Mouse (Mus musculus): ENCODE data around the gene Tbc1d5. TPM values are rescaled to one million over a fixed set of nuclear protein-coding genes. Genes with fewer than 3 reads are reported as not detected.

Gene Tbc1d5
- polyA plus RNA-seq, 1 experiment: 11.2 TPM

DNA sequence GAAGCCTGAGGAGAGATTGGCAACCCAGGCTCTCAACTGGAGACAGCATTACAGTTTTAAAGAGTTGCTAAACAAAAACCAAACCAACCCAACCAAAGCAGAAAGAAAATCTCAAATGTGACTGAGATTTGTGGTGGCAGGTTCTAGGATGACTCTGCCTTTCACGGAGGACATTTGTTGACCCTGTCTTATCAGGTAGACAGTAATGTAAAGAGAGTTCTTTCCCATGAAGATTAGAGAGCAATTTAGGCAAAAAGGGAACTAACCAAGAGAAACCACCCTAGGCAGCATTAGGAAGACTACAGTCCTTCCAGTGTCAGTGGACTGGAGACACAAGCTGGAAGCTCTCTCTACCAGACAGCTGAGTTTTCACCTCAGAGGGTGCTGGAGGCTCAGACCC lies 438.3 kb downstream of the Tbc1d5 start:
- DNase-seq: no peak
- H3K4me3 ChIP-seq (ENCODE audit: insufficient read depth, low read depth, low read length): no peak overlapping the region
- no peaks in the 10 kb centered on the region; the same call in 1 of the 2 replicates for H3K36me3 ChIP-seq (ENCODE audit: control insufficient read depth, insufficient read depth, low read length)
- no peaks in the 10 kb centered on the region for H3K4me1 ChIP-seq (ENCODE audit: control insufficient read depth, insufficient read depth, low read length)
- H3K27ac ChIP-seq (ENCODE audit: insufficient read depth, low read depth, low read length): no peak overlapping the region
- no peaks in the 10 kb centered on the region for H3K27me3 ChIP-seq (replicated peaks; ENCODE audit: control insufficient read depth, insufficient read depth, low read length)
- WGBS: 86% methylated on average over 1 of the region's 1 CpGs
- no peak for TF ChIP-seq POLR2A (IDR thresholded peaks at IDR 0.05; ENCODE audit: low read depth, low read length)

- Histone ChIP-seq H3K36me3 (ENCODE audit: control insufficient read depth, insufficient read depth, low read length) (no peaks in the 10 kb centered on the region; the same call in 1 of the 2 replicates), H3K4me1 (ENCODE audit: control insufficient read depth, insufficient read depth, low read length) (no peaks in the 10 kb centered on the region), H3K27ac (ENCODE audit: insufficient read depth, low read depth, low read length) (no peak overlapping the region), H3K4me3 (ENCODE audit: insufficient read depth, low read depth, low read length) (no peak overlapping the region), H3K27me3 (replicated peaks; ENCODE audit: control insufficient read depth, insufficient read depth, low read length) (no peaks in the 10 kb centered on the region)
- no peak for DNase-seq
- WGBS: 85% methylated on average over 2 of the region's 2 CpGs
- no peak for TF ChIP-seq CTCF (conservative IDR thresholded peaks at IDR 0.05; ENCODE audit: insufficient read depth, insufficient read length, low read depth, low read length)
- TF ChIP-seq POLR2A (IDR thresholded peaks at IDR 0.05; ENCODE audit: low read depth, low read length): no peak
These were observed 440.7 kb downstream of the Tbc1d5 start for GRCm38 (mm10) chr17:50738476-50738875.

DNA sequence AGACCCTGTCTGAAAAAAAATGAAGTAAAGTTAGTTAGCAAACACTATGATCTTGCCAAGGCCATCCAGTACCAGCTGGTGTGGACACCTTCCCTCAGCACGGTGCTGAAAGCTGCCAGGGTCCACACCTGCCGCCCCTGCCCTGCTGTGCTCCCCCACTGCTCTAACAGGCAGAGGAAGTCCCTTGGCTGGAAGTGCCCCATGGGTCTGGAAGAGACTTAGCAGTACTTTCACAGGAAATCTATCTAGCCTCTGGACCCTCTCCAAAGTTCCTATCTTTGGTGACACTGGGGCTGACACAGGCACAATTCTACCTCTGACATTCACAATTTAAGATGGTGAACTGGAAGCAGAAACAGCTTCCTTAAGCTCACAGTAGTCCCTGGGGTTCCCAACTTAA lies 442.1 kb downstream of the Tbc1d5 start:
- H3K27me3 ChIP-seq (replicated peaks; ENCODE audit: control insufficient read depth, insufficient read depth, low read length): no peaks in the 10 kb centered on the region
- no peaks in the 10 kb centered on the region for H3K4me1 ChIP-seq (ENCODE audit: control insufficient read depth, insufficient read depth, low read length)
- WGBS: 58% methylated on average over 2 of the region's 2 CpGs
- DNase-seq: no peak
- H3K36me3 ChIP-seq (ENCODE audit: control insufficient read depth, insufficient read depth, low read length): no peaks in the 10 kb centered on the region; the same call in 1 of the 2 replicates
- H3K27ac ChIP-seq (ENCODE audit: insufficient read depth, low read depth, low read length): no peak overlapping the region
- no peak overlapping the region for H3K4me3 ChIP-seq (ENCODE audit: insufficient read depth, low read depth, low read length)
- TF ChIP-seq POLR2A (IDR thresholded peaks at IDR 0.05; ENCODE audit: low read depth, low read length): no peak
- TF ChIP-seq CTCF (conservative IDR thresholded peaks at IDR 0.05; ENCODE audit: insufficient read depth, insufficient read length, low read depth, low read length): no peak

- H3K4me1 ChIP-seq (ENCODE audit: control insufficient read depth, insufficient read depth, low read length): no peaks in the 10 kb centered on the region
- no peak for DNase-seq
- WGBS: 72% methylated on average over 8 of the region's 8 CpGs
- TF ChIP-seq CTCF (conservative IDR thresholded peaks at IDR 0.05; ENCODE audit: insufficient read depth, insufficient read length, low read depth, low read length) (no peak), POLR2A (IDR thresholded peaks at IDR 0.05; ENCODE audit: low read depth, low read length) (no peak)
- H3K4me3 ChIP-seq (ENCODE audit: insufficient read depth, low read depth, low read length): no peak overlapping the region
- no peak overlapping the region for H3K27ac ChIP-seq (ENCODE audit: insufficient read depth, low read depth, low read length)
- H3K27me3 ChIP-seq (replicated peaks; ENCODE audit: control insufficient read depth, insufficient read depth, low read length): no peaks in the 10 kb centered on the region
- H3K36me3 ChIP-seq (ENCODE audit: control insufficient read depth, insufficient read depth, low read length): no peaks in the 10 kb centered on the region; the same call in 1 of the 2 replicates
These were observed 443.1 kb downstream of the Tbc1d5 start for GRCm38 (mm10) chr17:50735955-50736533.

- WGBS: 88% methylated on average over 4 of the region's 4 CpGs
- Histone ChIP-seq H3K27ac (ENCODE audit: insufficient read depth, low read depth, low read length) (no peak overlapping the region), H3K27me3 (replicated peaks; ENCODE audit: control insufficient read depth, insufficient read depth, low read length) (no peaks in the 10 kb centered on the region), H3K36me3 (ENCODE audit: control insufficient read depth, insufficient read depth, low read length) (no peaks in the 10 kb centered on the region; the same call in 1 of the 2 replicates), H3K4me3 (ENCODE audit: insufficient read depth, low read depth, low read length) (no peak overlapping the region), H3K4me1 (ENCODE audit: control insufficient read depth, insufficient read depth, low read length) (no peaks in the 10 kb centered on the region)
- no peak for DNase-seq
- TF ChIP-seq CTCF (conservative IDR thresholded peaks at IDR 0.05; ENCODE audit: insufficient read depth, insufficient read length, low read depth, low read length) (no peak), POLR2A (IDR thresholded peaks at IDR 0.05; ENCODE audit: low read depth, low read length) (no peak)
These were observed 443.7 kb downstream of the Tbc1d5 start for GRCm38 (mm10) chr17:50735382-50735954.

DNA sequence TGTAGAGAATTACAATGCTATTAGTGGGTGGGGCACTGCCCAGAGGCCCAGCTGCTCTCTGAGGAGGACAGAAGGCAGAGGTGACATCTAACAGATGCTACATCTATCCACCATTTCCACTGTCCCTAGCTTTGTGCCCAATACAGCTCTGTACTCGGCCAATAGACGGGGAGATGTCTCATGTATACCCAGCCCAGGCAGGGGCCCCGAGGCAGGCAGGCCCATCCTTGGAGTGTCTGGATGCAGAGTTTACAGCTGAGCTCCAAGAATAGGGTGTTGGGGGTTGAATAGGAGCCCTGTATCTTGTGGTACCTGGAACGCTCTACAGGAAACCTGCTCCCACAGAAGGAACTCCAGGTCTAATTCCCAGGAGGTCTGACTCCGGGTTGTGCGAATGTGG lies 444.4 kb downstream of the Tbc1d5 start:
- Histone ChIP-seq H3K4me1 (ENCODE audit: control insufficient read depth, insufficient read depth, low read length) (no peaks in the 10 kb centered on the region), H3K4me3 (ENCODE audit: insufficient read depth, low read depth, low read length) (no peak overlapping the region), H3K36me3 (ENCODE audit: control insufficient read depth, insufficient read depth, low read length) (no peaks in the 10 kb centered on the region), H3K27me3 (replicated peaks; ENCODE audit: control insufficient read depth, insufficient read depth, low read length) (no peaks in the 10 kb centered on the region), H3K27ac (ENCODE audit: insufficient read depth, low read depth, low read length) (no peak overlapping the region)
- TF ChIP-seq CTCF (conservative IDR thresholded peaks at IDR 0.05; ENCODE audit: insufficient read depth, insufficient read length, low read depth, low read length): no peak
- TF ChIP-seq POLR2A (IDR thresholded peaks at IDR 0.05; ENCODE audit: low read depth, low read length): no peak
- WGBS: 92% methylated on average over 6 of the region's 6 CpGs
- DNase-seq: no peak

GRCm38 (mm10) chr17:50733390-50733789 lies 445.8 kb downstream of the Tbc1d5 start:
- WGBS: 89% methylated on average over 7 of the region's 7 CpGs
- Histone ChIP-seq H3K4me3 (ENCODE audit: insufficient read depth, low read depth, low read length) (no peak overlapping the region), H3K36me3 (ENCODE audit: control insufficient read depth, insufficient read depth, low read length) (no peaks in the 10 kb centered on the region), H3K27ac (ENCODE audit: insufficient read depth, low read depth, low read length) (no peak overlapping the region), H3K4me1 (ENCODE audit: control insufficient read depth, insufficient read depth, low read length) (no peaks in the 10 kb centered on the region), H3K27me3 (replicated peaks; ENCODE audit: control insufficient read depth, insufficient read depth, low read length) (no peaks in the 10 kb centered on the region)
- TF ChIP-seq POLR2A (IDR thresholded peaks at IDR 0.05; ENCODE audit: low read depth, low read length) (no peak), CTCF (conservative IDR thresholded peaks at IDR 0.05; ENCODE audit: insufficient read depth, insufficient read length, low read depth, low read length) (no peak)
- no peak for DNase-seq

Measured in kidney, adult 2 months (tissue).